Mouse (Mus musculus): ENCODE data around the gene Rdh16f2. TPM values are rescaled to one million over a fixed set of nuclear protein-coding genes. Genes with fewer than 3 reads are reported as not detected.
"Not testable (repeated sequence)": the region's sequence is repeated elsewhere in the genome, so short reads cannot be mapped to it uniquely, and the experiment has no call there.

Gene Rdh16f2
- polyA plus RNA-seq, 1 experiment from 2014 or later, result not detected

DNA sequence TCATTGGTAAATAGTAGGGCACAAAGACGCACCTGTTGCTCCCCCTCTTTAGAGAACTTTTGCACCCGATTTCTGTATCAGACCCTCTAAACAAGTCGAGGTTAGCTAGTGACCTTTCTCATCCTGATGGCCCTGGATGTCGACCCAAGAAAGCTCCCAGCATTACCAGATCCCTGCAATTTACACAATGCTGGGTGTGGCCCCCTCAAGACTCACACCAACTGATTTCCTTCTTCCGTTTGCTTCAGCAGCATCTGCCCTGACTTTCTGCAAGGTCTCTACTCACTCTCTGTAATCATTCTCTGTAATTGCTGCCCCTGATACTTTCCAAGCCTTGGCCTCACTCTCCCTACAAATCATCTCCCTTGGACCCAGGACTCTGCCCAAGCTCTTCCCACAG, 30.4 kb downstream of the Rdh16f2 start:
- Histone ChIP-seq H3K4me3 (no peak overlapping the region), H3K4me2 (replicated peaks) (no peak overlapping the region), H3K9ac (replicated peaks) (no peak overlapping the region), H3K27ac (replicated peaks) (no peak overlapping the region), H3K27me3 (no peaks in the 10 kb centered on the region), H3K36me3 (no peaks in the 10 kb centered on the region), H3K4me1 (no peaks in the 10 kb centered on the region), H3K9me3 (no peaks in the 10 kb centered on the region)
- WGBS, result 73% methylated on average over 5 of the region's 5 CpGs
- ATAC-seq (replicated peaks), result no peak

DNA sequence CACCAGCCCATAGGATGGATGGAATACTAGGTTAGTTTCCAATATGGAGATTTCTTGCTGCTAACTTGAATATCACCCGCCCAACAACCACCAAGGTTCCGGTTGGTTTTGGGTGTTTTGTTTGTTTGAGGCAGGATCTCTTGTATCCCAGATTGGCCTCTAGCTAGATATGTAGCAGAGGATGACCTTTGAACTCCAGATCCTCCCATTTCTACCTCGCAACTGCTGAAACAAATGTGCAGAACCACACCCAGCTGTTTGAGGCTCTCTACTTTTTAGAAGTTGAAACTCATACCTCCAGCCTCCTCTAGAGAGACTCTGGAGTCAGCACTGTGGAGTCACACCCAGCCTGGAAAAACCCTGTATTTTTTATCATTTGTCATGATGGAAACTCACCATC, 31.2 kb downstream of the Rdh16f2 start:
- WGBS, result 92% methylated on average over 3 of the region's 3 CpGs
- no peak overlapping the region for H3K4me2 ChIP-seq (replicated peaks)
- no peak overlapping the region for H3K27ac ChIP-seq (replicated peaks)
- no peaks in the 10 kb centered on the region for H3K27me3 ChIP-seq
- H3K4me1 ChIP-seq, result no peaks in the 10 kb centered on the region
- H3K9me3 ChIP-seq, result no peaks in the 10 kb centered on the region
- no peak overlapping the region for H3K9ac ChIP-seq (replicated peaks)
- no peaks in the 10 kb centered on the region for H3K36me3 ChIP-seq
- no peak for ATAC-seq (replicated peaks)
- H3K4me3 ChIP-seq, result no peak overlapping the region

DNA sequence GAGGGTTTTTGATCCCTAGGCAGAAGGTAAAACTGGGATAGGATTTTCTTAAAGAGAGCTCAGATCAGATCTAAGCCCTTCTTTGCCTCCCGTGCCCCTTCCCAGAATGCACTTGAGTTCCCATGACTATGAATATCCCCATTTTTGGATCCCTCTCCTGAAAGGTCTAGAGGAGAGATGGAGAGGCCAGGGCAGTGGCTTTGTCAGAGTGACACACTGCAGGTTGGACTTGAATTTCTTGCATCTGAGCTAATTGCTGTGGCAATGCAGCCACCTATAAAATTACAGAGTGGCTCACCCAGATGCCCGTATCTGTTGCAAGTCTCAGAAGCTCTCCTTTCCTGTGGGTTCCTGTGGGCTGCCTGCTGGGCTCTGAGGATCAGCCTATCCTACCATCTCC, 31.9 kb downstream of the Rdh16f2 start, which contains the start of gene Sdr9c7:
TSS of gene Sdr9c7 (plus strand) at position 301 of the 400 bp plus-strand sequence.
- Histone ChIP-seq H3K27ac (replicated peaks) (no peak within 1 kb of the TSS), H3K27me3 (no peaks in the 10 kb centered on the region), H3K36me3 (no peaks in the 10 kb centered on the region), H3K4me2 (replicated peaks) (no peak within 1 kb of the TSS), H3K9ac (replicated peaks) (no peak within 1 kb of the TSS), H3K9me3 (no peaks in the 10 kb centered on the region), H3K4me1 (no peaks in the 10 kb centered on the region), H3K4me3 (no peak within 1 kb of the TSS)
- WGBS, result 84% methylated on average over 2 of the region's 2 CpGs
- ATAC-seq (replicated peaks), result no peak

DNA sequence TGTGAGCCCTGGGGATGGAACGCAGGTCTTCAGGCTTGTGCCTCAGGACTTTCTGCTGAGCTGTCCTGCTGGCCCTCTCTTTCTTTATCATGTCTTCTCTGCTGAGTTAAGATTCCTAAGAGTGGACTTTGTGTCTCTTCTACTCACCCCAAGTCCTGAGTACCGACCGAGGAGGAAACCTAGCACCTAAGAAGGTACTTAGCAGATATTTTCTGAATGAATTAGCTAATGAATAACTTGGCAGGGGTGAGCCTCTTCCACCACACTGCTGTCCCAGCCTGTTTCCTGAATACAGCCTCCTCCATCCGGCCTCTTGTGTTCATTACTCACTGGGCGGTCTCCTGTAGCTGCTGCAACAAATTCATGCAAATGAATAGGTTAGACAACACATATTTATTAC, 33.5 kb downstream of the Rdh16f2 start:
- 72% methylated on average over 5 of the region's 5 CpGs for WGBS
- no peaks in the 10 kb centered on the region for H3K27me3 ChIP-seq

DNA sequence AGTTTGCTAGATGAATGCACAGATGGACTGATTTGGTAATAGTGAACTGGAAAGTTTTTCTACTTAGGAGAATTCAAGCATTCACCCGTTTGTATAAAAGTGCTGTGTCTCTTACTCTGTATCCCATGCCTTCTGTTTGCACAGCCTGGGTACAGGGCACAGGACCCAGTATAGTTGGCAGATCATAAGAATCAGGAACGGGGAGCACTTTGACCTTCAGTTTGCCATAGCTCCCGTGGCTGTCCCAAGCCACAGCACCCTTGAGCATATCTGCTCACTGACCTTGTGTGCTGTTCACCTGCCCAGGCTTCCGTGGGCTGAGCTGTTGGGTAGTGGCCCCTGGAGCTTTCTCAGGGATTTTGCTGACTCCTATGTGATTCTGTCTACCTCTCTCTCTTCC, 35.5 kb downstream of the Rdh16f2 start:
- H3K4me2 ChIP-seq (replicated peaks), result no peak overlapping the region
- H3K9ac ChIP-seq (replicated peaks), result no peak overlapping the region
- no peak overlapping the region for H3K27ac ChIP-seq (replicated peaks)
- 77% methylated on average over 4 of the region's 4 CpGs for WGBS
- no peaks in the 10 kb centered on the region for H3K27me3 ChIP-seq
- no peak overlapping the region for H3K4me3 ChIP-seq
- no peaks in the 10 kb centered on the region for H3K36me3 ChIP-seq
- no peak for ATAC-seq (replicated peaks)
- H3K9me3 ChIP-seq, result no peaks in the 10 kb centered on the region
- H3K4me1 ChIP-seq, result 0 out of 2 replicates have a peak, but pooled peaks cover 4% of the 10 kb centered on the region

More for the DNA sequence above, 33.5 kb downstream of the Rdh16f2 start:
- Histone ChIP-seq H3K36me3 (no peaks in the 10 kb centered on the region), H3K4me3 (no peak overlapping the region), H3K4me1 (no peaks in the 10 kb centered on the region), H3K4me2 (replicated peaks) (no peak overlapping the region), H3K27ac (replicated peaks) (no peak overlapping the region), H3K9ac (replicated peaks) (no peak overlapping the region), H3K9me3 (no peaks in the 10 kb centered on the region)
- ATAC-seq (replicated peaks), result no peak

DNA sequence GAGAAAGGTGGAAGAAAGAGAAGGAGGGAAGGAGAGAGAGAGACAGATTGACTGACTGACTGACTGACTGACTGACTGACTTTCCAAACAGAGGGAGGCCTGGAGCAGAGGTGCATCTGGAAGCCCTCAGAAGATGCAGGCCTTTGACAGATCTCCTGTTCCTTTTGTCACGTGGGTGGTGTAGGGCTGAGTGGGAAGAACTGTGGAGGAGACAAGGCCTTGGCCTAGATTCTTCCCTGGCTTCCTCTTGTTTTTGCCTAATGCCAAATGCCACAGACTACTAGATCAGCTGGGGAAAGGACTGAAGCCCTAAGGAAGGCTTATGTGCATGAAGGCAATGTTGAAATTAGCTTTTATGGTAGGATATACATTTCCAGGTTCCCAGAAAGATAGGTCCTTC, 36.8 kb downstream of the Rdh16f2 start:
- H3K27me3 ChIP-seq, result no peaks in the 10 kb centered on the region
- H3K4me3 ChIP-seq, result no peak overlapping the region
- WGBS, result 59% methylated on average over 1 of the region's 1 CpGs
- H3K9me3 ChIP-seq, result no peaks in the 10 kb centered on the region
- H3K4me1 ChIP-seq, result 0 out of 2 replicates have a peak, but pooled peaks cover 4% of the 10 kb centered on the region
- H3K4me2 ChIP-seq (replicated peaks), result no peak overlapping the region
- no peak overlapping the region for H3K27ac ChIP-seq (replicated peaks)
- H3K9ac ChIP-seq (replicated peaks), result no peak overlapping the region
- ATAC-seq (replicated peaks), result no peak
- no peaks in the 10 kb centered on the region for H3K36me3 ChIP-seq

DNA sequence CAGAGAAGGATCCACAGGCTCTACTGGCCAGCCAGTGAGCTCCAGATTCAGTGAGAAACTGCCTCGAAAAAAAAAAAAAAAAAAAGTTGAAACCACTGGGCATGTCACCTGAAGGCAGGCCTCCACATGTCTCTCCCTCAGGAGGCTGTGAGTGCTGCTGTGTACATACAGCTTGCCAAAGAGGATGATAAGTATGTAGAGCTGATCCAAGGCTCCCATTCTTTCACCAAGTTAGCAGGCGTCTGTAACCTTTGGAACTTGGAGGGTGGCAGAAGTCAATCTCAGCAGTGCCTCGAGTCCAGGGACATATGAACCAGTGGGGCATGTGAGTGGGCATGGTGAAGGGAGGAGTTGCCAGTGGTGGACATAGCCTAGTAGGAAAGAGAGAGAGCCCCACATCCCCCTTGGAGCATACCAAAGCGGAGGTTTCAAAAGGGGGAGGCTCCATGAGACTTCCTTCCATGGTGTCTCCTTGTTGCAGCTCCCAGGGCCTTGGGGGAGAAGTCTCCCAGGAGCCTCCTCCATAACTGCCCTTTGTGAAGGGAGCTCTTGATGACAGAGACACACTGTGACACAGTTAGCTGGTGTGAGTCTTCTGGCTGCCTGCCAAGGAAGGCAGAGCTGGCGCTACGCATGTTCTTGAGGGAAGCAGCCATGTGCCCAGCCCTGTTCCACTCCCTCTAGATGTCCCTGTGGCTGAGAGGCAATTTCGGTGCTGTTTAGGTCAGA, 38.6 kb downstream of the Rdh16f2 start:
- 60% methylated on average over 7 of the region's 7 CpGs for WGBS
- no peak for ATAC-seq (replicated peaks)

DNA sequence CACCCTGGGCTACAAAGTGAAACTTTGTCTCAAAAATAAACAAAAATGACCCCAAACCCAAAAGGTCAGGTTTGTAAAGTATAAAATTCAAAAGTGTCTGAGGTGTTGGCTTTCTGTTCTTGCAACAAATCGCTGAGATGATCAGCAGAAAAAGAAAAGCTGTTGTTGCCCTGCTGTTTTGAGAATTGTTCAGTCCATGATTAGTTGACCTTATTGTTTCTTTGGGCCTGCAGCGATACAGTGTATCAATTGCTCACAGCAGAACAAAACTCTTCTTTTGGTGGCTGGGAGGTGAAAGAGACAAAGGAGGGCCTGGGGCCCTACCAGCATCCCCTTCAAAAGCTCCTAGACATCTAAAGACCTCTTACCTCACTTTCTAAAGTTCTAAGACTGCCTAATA, 39.9 kb downstream of the Rdh16f2 start:
- no peaks in the 10 kb centered on the region for H3K36me3 ChIP-seq
- no peaks in the 10 kb centered on the region for H3K27me3 ChIP-seq
- H3K9me3 ChIP-seq, result no peaks in the 10 kb centered on the region
- no peak overlapping the region for H3K9ac ChIP-seq (replicated peaks)
- ATAC-seq (replicated peaks), result no peak
- H3K27ac ChIP-seq (replicated peaks), result no peak overlapping the region
- no peak overlapping the region for H3K4me2 ChIP-seq (replicated peaks)
- no peak overlapping the region for H3K4me3 ChIP-seq
- H3K4me1 ChIP-seq, result 0 out of 2 replicates have a peak, but pooled peaks cover 4% of the 10 kb centered on the region
- 60% methylated on average over 2 of the region's 2 CpGs for WGBS

More for the DNA sequence above, 38.6 kb downstream of the Rdh16f2 start:
- no peaks in the 10 kb centered on the region for H3K27me3 ChIP-seq
- H3K4me3 ChIP-seq, result no peak overlapping the region
- no peak overlapping the region for H3K9ac ChIP-seq (replicated peaks)
- no peak overlapping the region for H3K27ac ChIP-seq (replicated peaks)
- no peaks in the 10 kb centered on the region for H3K9me3 ChIP-seq
- 0 out of 2 replicates have a peak, but pooled peaks cover 4% of the 10 kb centered on the region for H3K4me1 ChIP-seq
- H3K4me2 ChIP-seq (replicated peaks), result no peak overlapping the region
- no peaks in the 10 kb centered on the region for H3K36me3 ChIP-seq

DNA sequence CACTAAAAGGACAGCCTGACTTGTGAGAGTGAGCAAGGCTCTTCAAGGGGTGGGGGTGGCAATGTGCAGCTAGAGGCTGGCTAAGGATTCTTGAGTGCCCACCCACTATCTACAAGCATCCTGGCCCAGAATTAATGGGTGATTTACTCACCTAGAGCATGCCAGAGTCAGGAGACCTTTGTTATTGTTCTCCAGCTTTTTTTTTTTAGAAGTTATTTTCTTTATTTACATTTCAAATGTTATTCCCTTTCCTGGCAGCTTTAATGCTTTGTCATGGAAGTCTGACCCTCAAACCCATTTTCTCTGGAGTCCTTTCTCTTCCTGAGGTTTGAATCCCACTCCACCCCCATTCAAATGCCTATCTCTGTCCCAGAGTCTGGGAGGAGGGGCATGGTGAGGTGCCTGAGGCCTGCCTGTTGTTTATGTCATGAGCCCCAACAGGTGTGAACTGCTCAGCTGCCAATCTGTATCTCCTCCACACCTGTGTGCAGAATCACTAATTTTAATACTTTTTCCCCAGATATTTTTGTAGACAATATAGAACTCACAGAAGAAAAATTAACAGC, 41.2 kb downstream of the Rdh16f2 start:
- Histone ChIP-seq H3K36me3 (no peaks in the 10 kb centered on the region), H3K27me3 (no peaks in the 10 kb centered on the region), H3K4me3 (no peak overlapping the region), H3K27ac (replicated peaks) (no peak overlapping the region), H3K9me3 (no peaks in the 10 kb centered on the region), H3K4me2 (replicated peaks) (no peak overlapping the region), H3K4me1 (0 out of 2 replicates have a peak, but pooled peaks cover 4% of the 10 kb centered on the region), H3K9ac (replicated peaks) (no peak overlapping the region)
- no peak for ATAC-seq (replicated peaks)

DNA sequence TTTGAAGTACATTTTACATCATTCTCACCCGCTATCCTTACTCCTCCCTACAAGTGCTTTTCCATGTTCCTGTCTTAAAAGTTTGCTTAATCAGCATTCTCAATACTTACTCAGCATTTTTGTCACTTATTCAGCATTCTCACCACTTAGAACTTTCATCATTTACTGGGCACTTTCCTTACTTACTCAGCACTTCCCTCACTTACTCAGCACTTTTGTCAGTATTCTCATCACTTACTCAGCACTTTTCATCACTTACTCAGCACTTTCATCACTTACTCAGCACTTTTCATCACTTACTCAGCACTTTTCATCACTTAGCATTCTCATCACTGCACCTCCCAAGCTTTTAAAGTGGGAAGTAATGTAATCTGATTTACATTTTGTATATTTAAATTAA, 49.3 kb downstream of the Rdh16f2 start:
- Histone ChIP-seq H3K36me3 (no peaks in the 10 kb centered on the region), H3K9me3 (no peaks in the 10 kb centered on the region), H3K27ac (replicated peaks) (no peak overlapping the region), H3K4me3 (no peak overlapping the region), H3K4me2 (replicated peaks) (no peak overlapping the region), H3K9ac (replicated peaks) (no peak overlapping the region), H3K27me3 (no peaks in the 10 kb centered on the region), H3K4me1 (no peaks in the 10 kb centered on the region)
- WGBS, result 95% methylated on average over 1 of the region's 1 CpGs
- no peak for ATAC-seq (replicated peaks)

DNA sequence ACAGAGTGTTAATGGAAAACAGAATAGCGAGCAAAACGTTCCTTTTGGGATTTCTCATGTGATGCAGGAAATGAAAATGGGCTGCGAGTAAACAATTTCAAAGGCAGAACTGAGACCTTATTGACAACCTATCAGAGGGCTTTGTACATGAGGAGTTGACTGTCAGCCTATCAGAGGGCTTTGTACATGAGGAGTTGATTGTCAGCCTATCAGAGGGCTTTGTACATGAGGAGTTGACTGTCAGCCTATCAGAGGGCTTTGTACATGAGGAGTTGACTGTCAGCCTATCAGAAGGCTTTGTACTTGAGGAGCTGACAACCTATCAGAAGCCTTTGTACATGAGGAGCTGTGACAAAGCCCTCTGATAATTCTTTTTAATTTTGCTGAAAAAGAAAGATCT, 50.9 kb downstream of the Rdh16f2 start:
- WGBS, result 89% methylated on average over 3 of the region's 3 CpGs
- not testable (repeated sequence) for ATAC-seq (replicated peaks); H3K4me2 ChIP-seq (replicated peaks); H3K36me3 ChIP-seq; H3K4me1 ChIP-seq; H3K9me3 ChIP-seq; H3K4me3 ChIP-seq; H3K27ac ChIP-seq (replicated peaks); H3K9ac ChIP-seq (replicated peaks); H3K27me3 ChIP-seq

DNA sequence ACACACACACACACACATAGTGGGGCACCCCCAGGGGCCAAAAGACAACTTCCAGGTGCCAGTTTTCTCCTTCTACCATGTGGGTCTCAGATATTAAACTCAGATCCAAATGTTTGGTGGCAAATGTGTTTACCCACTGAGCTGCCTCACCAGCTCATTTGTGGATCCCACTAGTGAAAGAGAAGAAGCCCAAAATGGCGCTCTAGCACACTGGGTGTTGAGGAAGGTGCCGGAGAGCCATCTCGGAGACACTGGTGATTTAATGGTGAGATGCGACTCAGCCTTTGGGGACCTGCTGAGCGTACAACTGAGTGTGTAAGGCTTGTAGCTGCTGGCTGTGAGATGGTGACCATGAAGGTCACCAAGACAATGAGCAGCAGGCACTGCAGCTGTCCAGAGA, 51.4 kb downstream of the Rdh16f2 start:
- 93% methylated on average over 5 of the region's 5 CpGs for WGBS
- Histone ChIP-seq H3K4me1 (no peaks in the 10 kb centered on the region), H3K36me3 (no peaks in the 10 kb centered on the region), H3K9ac (replicated peaks) (no peak overlapping the region), H3K27ac (replicated peaks) (no peak overlapping the region), H3K27me3 (no peaks in the 10 kb centered on the region), H3K4me3 (no peak overlapping the region), H3K9me3 (no peaks in the 10 kb centered on the region), H3K4me2 (replicated peaks) (no peak overlapping the region)
- no peak for ATAC-seq (replicated peaks)

DNA sequence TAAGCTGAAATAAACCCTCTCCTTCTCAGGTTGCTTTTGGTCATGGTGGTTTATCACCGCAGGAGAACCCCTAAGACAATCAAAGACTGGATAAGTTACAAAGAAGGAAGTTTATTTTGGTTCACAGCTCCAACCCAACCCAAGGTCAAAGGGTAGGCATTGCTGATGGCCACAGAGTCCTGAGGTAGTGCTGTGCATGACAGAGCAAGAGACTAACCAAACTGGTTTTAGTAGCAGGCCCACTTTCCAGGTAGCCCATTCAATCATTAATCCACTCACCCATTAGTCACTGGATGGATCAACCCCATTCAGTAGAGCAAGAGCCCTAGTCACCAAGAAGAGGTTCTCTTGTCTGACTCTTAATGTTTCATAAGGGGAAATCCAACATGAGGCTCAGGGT, 56.0 kb downstream of the Rdh16f2 start:
- Histone ChIP-seq H3K4me2 (replicated peaks) (no peak overlapping the region), H3K9ac (replicated peaks) (no peak overlapping the region), H3K4me1 (no peaks in the 10 kb centered on the region), H3K4me3 (no peak overlapping the region), H3K36me3 (no peaks in the 10 kb centered on the region), H3K9me3 (no peaks in the 10 kb centered on the region), H3K27me3 (no peaks in the 10 kb centered on the region), H3K27ac (replicated peaks) (no peak overlapping the region)
- WGBS, result 100% methylated on average over 1 of the region's 1 CpGs
- ATAC-seq (replicated peaks), result no peak

All from forebrain, embryonic 15.5 days (tissue).